Mouse (Mus musculus): ENCODE data around the gene Cnpy3.

DNA sequence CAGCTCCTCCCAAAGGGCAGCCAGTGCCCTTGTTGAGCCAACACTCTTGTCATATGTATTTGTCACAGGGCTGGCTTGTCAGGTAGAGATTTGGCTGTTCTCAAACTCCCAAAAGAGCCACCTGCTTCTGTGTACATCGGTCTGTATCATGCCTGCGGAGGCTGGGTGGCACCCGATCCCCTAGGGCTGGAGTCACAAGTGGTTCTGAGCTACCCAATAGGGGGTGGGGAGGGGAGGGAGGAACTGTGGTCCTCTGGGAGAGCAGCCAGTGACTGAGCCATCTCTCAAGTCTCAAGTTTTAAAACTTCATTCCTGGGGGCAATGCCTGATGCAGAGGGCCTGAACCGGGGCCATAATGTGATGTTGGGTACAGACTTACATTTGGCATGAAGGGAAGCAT is 44.7 kb upstream of the Cnpy3 start:
- TF ChIP-seq POLR2A (IDR thresholded peaks at IDR 0.05; ENCODE audit: insufficient read length, low read depth) (no peak), MAX (IDR thresholded peaks at IDR 0.05; ENCODE audit: low read depth) (no peak), POLR2AphosphoS2 (IDR thresholded peaks at IDR 0.05; ENCODE audit: insufficient read length, low read depth) (no peak), E2F4 (IDR thresholded peaks at IDR 0.05; ENCODE audit: insufficient read depth) (no peak), TCF12 (IDR thresholded peaks at IDR 0.05; ENCODE audit: insufficient read depth, poor library complexity, severe bottlenecking) (no peak), USF1 (IDR thresholded peaks at IDR 0.05; ENCODE audit: low read depth) (no peak), CEBPB (IDR thresholded peaks at IDR 0.05; ENCODE audit: insufficient read depth, poor library complexity, severe bottlenecking) (no peak), MYOG (IDR thresholded peaks at IDR 0.05; ENCODE audit: control insufficient read depth in 1 of 3, insufficient read depth in 1 of 3, insufficient read length in 2 of 3, low read depth in 2 of 3) (no peak)

Data from myocyte (in vitro differentiated cells).